Mouse (Mus musculus): ENCODE results near the gene 1700015F17Rik. TPM values are rescaled to one million over a fixed set of nuclear protein-coding genes. Genes with fewer than 3 reads are reported as not detected.

Gene 1700015F17Rik
- polyA plus RNA-seq, 2 experiments: not detected

- Histone ChIP-seq H3K4me3 (replicated peaks; ENCODE audit: low read length) (no peak overlapping the region), H3K9me3 (ENCODE audit: control insufficient read depth, low read length) (no peaks in the 10 kb centered on the region), H3K27ac (replicated peaks; ENCODE audit: low read depth, low read length) (no peak overlapping the region), H3K4me2 (replicated peaks; ENCODE audit: low read depth, low read length, severe bottlenecking) (no peak overlapping the region), H3K4me1 (ENCODE audit: control insufficient read depth, insufficient read depth, low read length) (no peaks in the 10 kb centered on the region), H3K9ac (ENCODE audit: low read depth, low read length, severe bottlenecking) (no peak overlapping the region), H3K27me3 (ENCODE audit: control insufficient read depth, insufficient read depth, low read length) (no peaks in the 10 kb centered on the region), H3K36me3 (ENCODE audit: control insufficient read depth, insufficient read depth, low read length) (peaks cover 6% of the 10 kb centered on the region)
- ATAC-seq (ENCODE audit: low FRiP score, low read depth) (no peak), DNase-seq (ENCODE audit: low spot score) (no peak)
- no peak for TF ChIP-seq POLR2A (IDR thresholded peaks at IDR 0.05; ENCODE audit: borderline replicate concordance, extremely low read depth, insufficient read depth, insufficient read length)
- WGBS: 88% methylated on average over 2 of the region's 2 CpGs
Observed at GRCm38 (mm10) chr5:5501583-5501982, 22.6 kb upstream of the 1700015F17Rik start.

GRCm38 (mm10) chr5:5496393-5496792, 17.4 kb upstream of the 1700015F17Rik start:
- WGBS: 69% methylated on average over 3 of the region's 3 CpGs
- no peak for ATAC-seq (ENCODE audit: low FRiP score, low read depth)

GRCm38 (mm10) chr5:5495042-5495441, 16.1 kb upstream of the 1700015F17Rik start:
- WGBS: 85% methylated on average over 4 of the region's 4 CpGs
- Histone ChIP-seq H3K4me3 (replicated peaks; ENCODE audit: low read length) (no peak overlapping the region), H3K27me3 (ENCODE audit: control insufficient read depth, insufficient read depth, low read length) (no peaks in the 10 kb centered on the region), H3K4me1 (ENCODE audit: control insufficient read depth, insufficient read depth, low read length) (no peaks in the 10 kb centered on the region), H3K4me2 (replicated peaks; ENCODE audit: low read depth, low read length, severe bottlenecking) (no peak overlapping the region), H3K9ac (ENCODE audit: low read depth, low read length, severe bottlenecking) (no peak overlapping the region), H3K36me3 (ENCODE audit: control insufficient read depth, insufficient read depth, low read length) (no peaks in the 10 kb centered on the region), H3K27ac (replicated peaks; ENCODE audit: low read depth, low read length) (no peak overlapping the region), H3K9me3 (ENCODE audit: control insufficient read depth, low read length) (no peaks in the 10 kb centered on the region)
- DNase-seq (ENCODE audit: low spot score): no peak
- no peak for TF ChIP-seq POLR2A (IDR thresholded peaks at IDR 0.05; ENCODE audit: borderline replicate concordance, extremely low read depth, insufficient read depth, insufficient read length)
- no peak for ATAC-seq (ENCODE audit: low FRiP score, low read depth)

More at GRCm38 (mm10) chr5:5496393-5496792, 17.4 kb upstream of the 1700015F17Rik start:
- H3K4me1 ChIP-seq (ENCODE audit: control insufficient read depth, insufficient read depth, low read length): no peaks in the 10 kb centered on the region
- H3K4me2 ChIP-seq (replicated peaks; ENCODE audit: low read depth, low read length, severe bottlenecking): no peak overlapping the region
- no peak for TF ChIP-seq POLR2A (IDR thresholded peaks at IDR 0.05; ENCODE audit: borderline replicate concordance, extremely low read depth, insufficient read depth, insufficient read length)
- H3K27ac ChIP-seq (replicated peaks; ENCODE audit: low read depth, low read length): no peak overlapping the region
- no peak overlapping the region for H3K9ac ChIP-seq (ENCODE audit: low read depth, low read length, severe bottlenecking)
- no peak overlapping the region for H3K4me3 ChIP-seq (replicated peaks; ENCODE audit: low read length)
- no peaks in the 10 kb centered on the region for H3K9me3 ChIP-seq (ENCODE audit: control insufficient read depth, low read length)
- DNase-seq (ENCODE audit: low spot score): no peak
- no peaks in the 10 kb centered on the region for H3K36me3 ChIP-seq (ENCODE audit: control insufficient read depth, insufficient read depth, low read length)
- H3K27me3 ChIP-seq (ENCODE audit: control insufficient read depth, insufficient read depth, low read length): no peaks in the 10 kb centered on the region

DNA sequence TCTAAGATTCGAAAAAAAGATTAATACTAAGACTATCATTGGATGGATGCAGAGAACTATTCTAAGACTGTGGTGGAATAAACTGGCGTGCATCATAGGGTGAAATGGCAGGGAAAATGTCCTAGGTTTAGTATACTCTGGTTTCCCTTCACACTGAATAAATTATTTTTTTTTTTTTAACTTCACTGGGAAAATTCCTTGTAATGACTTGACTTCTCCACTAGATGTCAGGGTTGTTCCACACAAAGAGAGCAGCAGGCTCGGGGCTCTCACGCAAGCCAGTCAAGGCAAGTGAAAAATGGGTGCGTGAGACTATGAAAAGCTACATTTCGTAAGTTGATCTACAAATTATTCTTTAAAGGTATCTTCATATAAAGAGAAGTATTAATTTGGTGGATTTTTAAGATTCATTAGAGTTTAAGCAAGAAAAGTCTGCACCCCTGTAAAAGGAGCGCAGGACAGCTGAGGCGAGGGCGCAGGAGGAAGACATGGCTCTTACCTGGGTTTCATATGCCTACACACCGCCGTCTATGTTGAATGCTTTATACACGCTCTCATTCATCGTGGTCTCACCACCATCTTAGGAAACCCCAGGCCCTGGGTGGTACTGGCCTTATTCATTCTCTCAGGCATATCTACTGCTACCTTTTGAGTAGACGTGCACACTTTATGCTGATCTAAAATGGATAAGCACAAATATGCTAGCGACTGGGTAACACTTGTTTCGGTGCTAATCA, 15.5 kb upstream of the 1700015F17Rik start:
- Histone ChIP-seq H3K27ac (replicated peaks; ENCODE audit: low read depth, low read length) (no peak overlapping the region), H3K9ac (ENCODE audit: low read depth, low read length, severe bottlenecking) (no peak overlapping the region), H3K4me3 (replicated peaks; ENCODE audit: low read length) (no peak overlapping the region), H3K4me1 (ENCODE audit: control insufficient read depth, insufficient read depth, low read length) (no peaks in the 10 kb centered on the region), H3K27me3 (ENCODE audit: control insufficient read depth, insufficient read depth, low read length) (no peaks in the 10 kb centered on the region), H3K9me3 (ENCODE audit: control insufficient read depth, low read length) (no peaks in the 10 kb centered on the region), H3K4me2 (replicated peaks; ENCODE audit: low read depth, low read length, severe bottlenecking) (no peak overlapping the region), H3K36me3 (ENCODE audit: control insufficient read depth, insufficient read depth, low read length) (no peaks in the 10 kb centered on the region)
- no peak; the same call in 1 of the 2 replicates for ATAC-seq (ENCODE audit: low FRiP score, low read depth)
- no peak for TF ChIP-seq POLR2A (IDR thresholded peaks at IDR 0.05; ENCODE audit: borderline replicate concordance, extremely low read depth, insufficient read depth, insufficient read length)
- 42% methylated on average over 16 of the region's 16 CpGs for WGBS
- DNase-seq (ENCODE audit: low spot score): peak; percentile 45

DNA sequence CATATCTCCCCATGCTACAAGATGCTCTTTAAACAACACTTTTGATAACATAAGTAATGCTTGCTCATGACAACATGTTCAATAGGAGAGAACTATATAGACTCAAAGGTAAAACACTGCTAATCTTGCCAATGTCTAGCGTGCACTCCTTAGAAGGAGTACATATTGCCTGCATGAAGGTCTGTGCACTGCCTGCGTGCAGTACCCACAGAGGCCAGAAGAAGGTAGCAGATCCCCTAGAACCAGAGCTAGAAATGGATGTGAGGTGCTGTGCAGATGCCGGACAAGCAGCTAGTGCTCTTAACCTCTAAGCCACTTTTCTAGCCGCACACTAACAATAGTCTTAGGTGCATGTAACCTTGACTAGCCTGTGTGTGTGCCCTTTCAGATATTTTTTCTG, 13.2 kb upstream of the 1700015F17Rik start:
- H3K4me1 ChIP-seq (ENCODE audit: control insufficient read depth, insufficient read depth, low read length): no peaks in the 10 kb centered on the region
- H3K9me3 ChIP-seq (ENCODE audit: control insufficient read depth, low read length): no peaks in the 10 kb centered on the region
- no peak for TF ChIP-seq POLR2A (IDR thresholded peaks at IDR 0.05; ENCODE audit: borderline replicate concordance, extremely low read depth, insufficient read depth, insufficient read length)
- 91% methylated on average over 4 of the region's 4 CpGs for WGBS
- ATAC-seq (ENCODE audit: low FRiP score, low read depth): no peak
- DNase-seq (ENCODE audit: low spot score): no peak
- H3K4me2 ChIP-seq (replicated peaks; ENCODE audit: low read depth, low read length, severe bottlenecking): no peak overlapping the region
- no peaks in the 10 kb centered on the region for H3K27me3 ChIP-seq (ENCODE audit: control insufficient read depth, insufficient read depth, low read length)
- H3K4me3 ChIP-seq (replicated peaks; ENCODE audit: low read length): no peak overlapping the region
- H3K27ac ChIP-seq (replicated peaks; ENCODE audit: low read depth, low read length): no peak overlapping the region
- H3K36me3 ChIP-seq (ENCODE audit: control insufficient read depth, insufficient read depth, low read length): no peaks in the 10 kb centered on the region
- H3K9ac ChIP-seq (ENCODE audit: low read depth, low read length, severe bottlenecking): no peak overlapping the region
